11 mouse cellular contexts compared by ENCODE assay signal in genomic region chr9:50349156-50349555, GRCm38 (mm10).
"Had no signal": no experiment of that assay in that cellular context is flagged by ENCODE, and none has a peak within 500 bp of the region (broad histone marks: within the 10 kb centered on the region; RNA-seq: fewer than 3 reads in every experiment).

No protein-coding gene starts in this region.

- H3K27ac ChIP-seq: left cerebral cortex, adult 2 months; liver, embryonic 13.5 days had no signal

- H3K4me1 ChIP-seq: liver, embryonic 13.5 days had no signal

- H3K9me3 ChIP-seq: liver, embryonic 13.5 days had no signal

- H3K4me2 ChIP-seq: liver, embryonic 13.5 days; midbrain, embryonic 11.5 days had no signal

- H3K9ac ChIP-seq: liver, embryonic 13.5 days had no signal

- H3K27me3 ChIP-seq: liver, embryonic 13.5 days had no signal

- H3K4me3 ChIP-seq: left cerebral cortex, adult 2 months; liver, embryonic 13.5 days had no signal

- H3K36me3 ChIP-seq: liver, embryonic 13.5 days had no signal

- ATAC-seq: intestine, postnatal 0 days had no signal

- DNase-seq: layer of hippocampus, postnatal 36 days; liver, embryonic 13.5 days; lung, adult 2 months; lung, postnatal 14 days; lung, postnatal 4 days; midbrain, embryonic 14.5 days; thymus, adult 18-20 months; thymus, postnatal 36 days had no signal
